Mouse (Mus musculus) bone marrow macrophage, adult 2 months (primary cell): Measurements from ENCODE around the gene Thbs2.

Experiments used
- CTCF ChIP-seq: IDR thresholded peaks from 2 replicates; pipeline ENCODE4 v1.5.1; 2012; ENCODE audit warnings: low read depth, mild to moderate bottlenecking, low read length, moderate library complexity
- POLR2A ChIP-seq: IDR thresholded peaks from 2 replicates; pipeline ENCODE4 v1.6.1; 2012; ENCODE audit warnings: mild to moderate bottlenecking, low read depth, low read length, borderline replicate concordance

DNA sequence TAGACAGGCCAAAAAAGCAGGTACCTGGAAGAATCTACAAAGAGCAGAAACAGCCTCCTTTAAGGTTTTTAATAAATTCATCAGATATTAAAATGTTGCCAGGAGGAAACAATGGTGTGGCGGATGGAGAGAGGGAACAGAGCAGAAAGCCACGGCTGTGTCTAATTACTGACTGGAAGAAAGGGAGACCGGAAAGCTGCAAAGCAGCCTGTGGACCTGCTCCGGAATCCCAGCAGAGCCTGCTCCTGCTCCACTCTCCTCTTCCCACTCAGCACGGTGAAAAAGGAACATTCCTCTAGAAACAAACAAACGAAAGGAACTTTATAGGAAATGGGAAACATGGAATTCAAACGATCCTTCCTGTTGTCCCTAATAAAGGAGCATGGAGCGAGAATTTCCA lies 69.6 kb downstream of the Thbs2 start:
- TF ChIP-seq POLR2A (no peak), CTCF (no peak)
